Mouse (Mus musculus) heart, embryonic 11.5 days (tissue): ENCODE measurements around the gene Tenm2. TPM values are rescaled to one million over a fixed set of nuclear protein-coding genes. Genes with fewer than 3 reads are reported as not detected.

Experiments used
- ATAC-seq: fragments of 200-750 bp; cut with Nextera tagmentation; replicated peaks from 2 replicates; pipeline ENCODE4 v1.8.0; 2017; ENCODE audit warnings: moderate library complexity; ENCODE audit not compliant: insufficient number of reproducible peaks, low FRiP score, low TSS enrichment
- H3K27ac ChIP-seq: fragments of 300-500 bp; sonication (generic); 2 replicates; pipeline ENCODE4 v1.5.1; 2014; ENCODE audit warnings: mild to moderate bottlenecking, low read depth, low read length
- H3K27me3 ChIP-seq: fragments of 300-500 bp; sonication (generic); 2 replicates; pipeline ENCODE4 v1.6.1; 2014; ENCODE audit warnings: mild to moderate bottlenecking, low read length, mixed read lengths; ENCODE audit not compliant: control insufficient read depth, insufficient read depth
- H3K36me3 ChIP-seq: fragments of 300-500 bp; sonication (generic); 2 replicates; pipeline ENCODE4 v1.6.1; 2014; ENCODE audit warnings: mild to moderate bottlenecking, low read length, moderate library complexity, mixed read lengths; ENCODE audit not compliant: control insufficient read depth, insufficient read depth
- H3K4me1 ChIP-seq: fragments of 300-500 bp; sonication (generic); 2 replicates; pipeline ENCODE4 v1.6.1; 2014; ENCODE audit warnings: low read length; ENCODE audit not compliant: control insufficient read depth, insufficient read depth
- H3K4me2 ChIP-seq: fragments of 300-500 bp; sonication (generic); 2 replicates; pipeline ENCODE4 v1.6.1; 2014; ENCODE audit warnings: mild to moderate bottlenecking, moderate library complexity
- H3K4me3 ChIP-seq: fragments of 300-500 bp; sonication (generic); 2 replicates; pipeline ENCODE4 v1.5.1; 2014; ENCODE audit warnings: low read depth, low read length
- H3K9ac ChIP-seq: fragments of 300-500 bp; sonication (generic); 2 replicates; pipeline ENCODE4 v1.6.1; 2014; ENCODE audit warnings: mild to moderate bottlenecking, low read depth, low read length, moderate library complexity
- H3K9me3 ChIP-seq: fragments of 300-500 bp; sonication (generic); replicated peaks from 2 replicates; pipeline ENCODE4 v1.6.1; 2016; ENCODE audit warnings: low read length; ENCODE audit not compliant: control insufficient read depth
- WGBS: fragments of 180-500 bp; shearing (Covaris S2); extraction: QIAGEN DNeasy Blood & Tissue Kit; methylation state at CpG from one replicate; pipeline ENCODE4 v1.1.7; 2014; ENCODE audit not compliant: insufficient replicate concordance; 5-methylcytosine and 5-hydroxymethylcytosine counted together
- polyA plus RNA-seq: library from polyadenylated mRNA; unstranded; fragments of >200 nt; fragmentation: Nextera tagmentation; extraction: Ambion mirVana; gene quantifications from 2 replicates; pipeline ENCODE4 v1.2.1, GENCODE M21; 2014

Gene Tenm2
- polyA plus RNA-seq, 1 experiment from 2014 or later: 1.4 TPM

- no peaks in the 10 kb centered on the region; the same call in 1 of the 2 replicates for H3K4me1 ChIP-seq
- no peaks in the 10 kb centered on the region for H3K36me3 ChIP-seq
- no peaks in the 10 kb centered on the region for H3K27me3 ChIP-seq
- no peak overlapping the region for H3K4me3 ChIP-seq
- H3K27ac ChIP-seq: peak overlapping the region; percentile 24; the same call in 1 of the 2 replicates
- WGBS: 16% methylated on average over 6 of the region's 6 CpGs
- ATAC-seq: peak; percentile 57; the same call in 1 of the 2 replicates
- H3K9me3 ChIP-seq: no peaks in the 10 kb centered on the region
- 0 out of 2 replicates have a peak overlapping the region, but pooled peaks have one; percentile 19 for H3K9ac ChIP-seq
- H3K4me2 ChIP-seq: peak overlapping the region; percentile 43
Measured at GRCm38 (mm10) chr11:36635082-36635481, 600.7 kb downstream of the Tenm2 start.

GRCm38 (mm10) chr11:36632201-36632600 is 603.6 kb downstream of the Tenm2 start:
- ATAC-seq: no peak
- H3K36me3 ChIP-seq: no peaks in the 10 kb centered on the region
- no peaks in the 10 kb centered on the region for H3K27me3 ChIP-seq
- H3K4me3 ChIP-seq: no peak overlapping the region
- no peaks in the 10 kb centered on the region for H3K9me3 ChIP-seq
- H3K4me1 ChIP-seq: no peaks in the 10 kb centered on the region; the same call in 1 of the 2 replicates
- H3K4me2 ChIP-seq: no peak overlapping the region
- no peak overlapping the region for H3K9ac ChIP-seq
- no peak overlapping the region for H3K27ac ChIP-seq

- Histone ChIP-seq H3K27ac (no peak overlapping the region), H3K27me3 (no peaks in the 10 kb centered on the region), H3K4me2 (no peak overlapping the region), H3K36me3 (no peaks in the 10 kb centered on the region), H3K9ac (no peak overlapping the region), H3K9me3 (no peaks in the 10 kb centered on the region), H3K4me3 (no peak overlapping the region), H3K4me1 (no peaks in the 10 kb centered on the region)
- ATAC-seq: no peak
- 87% methylated on average over 6 of the region's 6 CpGs for WGBS
Measured at GRCm38 (mm10) chr11:36613807-36614206, 622.0 kb downstream of the Tenm2 start.

- no peak overlapping the region for H3K27ac ChIP-seq
- H3K4me1 ChIP-seq: no peaks in the 10 kb centered on the region
- 36% methylated on average over 8 of the region's 8 CpGs for WGBS
- no peak overlapping the region for H3K9ac ChIP-seq
- H3K27me3 ChIP-seq: no peaks in the 10 kb centered on the region
- no peak overlapping the region for H3K4me2 ChIP-seq
- no peaks in the 10 kb centered on the region for H3K36me3 ChIP-seq
- H3K9me3 ChIP-seq: no peaks in the 10 kb centered on the region
- no peak overlapping the region for H3K4me3 ChIP-seq
- ATAC-seq: no peak
Measured at GRCm38 (mm10) chr11:36604815-36605382, 630.9 kb downstream of the Tenm2 start.

- Histone ChIP-seq H3K4me3 (no peak overlapping the region), H3K27me3 (no peaks in the 10 kb centered on the region), H3K4me2 (no peak overlapping the region), H3K9me3 (no peaks in the 10 kb centered on the region), H3K9ac (no peak overlapping the region), H3K4me1 (no peaks in the 10 kb centered on the region), H3K27ac (no peak overlapping the region), H3K36me3 (no peaks in the 10 kb centered on the region)
- ATAC-seq: no peak
- WGBS: 52% methylated on average over 3 of the region's 3 CpGs
Measured at GRCm38 (mm10) chr11:36604272-36604671, 631.5 kb downstream of the Tenm2 start.

GRCm38 (mm10) chr11:36592471-36592870 is 643.3 kb downstream of the Tenm2 start:
- Histone ChIP-seq H3K9ac (no peak overlapping the region), H3K36me3 (no peaks in the 10 kb centered on the region), H3K9me3 (no peaks in the 10 kb centered on the region), H3K4me1 (no peaks in the 10 kb centered on the region), H3K27me3 (no peaks in the 10 kb centered on the region), H3K4me3 (no peak overlapping the region), H3K4me2 (no peak overlapping the region), H3K27ac (no peak overlapping the region)
- no peak for ATAC-seq
- 80% methylated on average over 1 of the region's 1 CpGs for WGBS

GRCm38 (mm10) chr11:36566146-36566545 is 669.6 kb downstream of the Tenm2 start:
- H3K4me3 ChIP-seq: no peak overlapping the region

GRCm38 (mm10) chr11:36562851-36563250 is 672.9 kb downstream of the Tenm2 start:
- WGBS: 73% methylated on average over 3 of the region's 3 CpGs
- no peaks in the 10 kb centered on the region for H3K4me1 ChIP-seq
- H3K36me3 ChIP-seq: no peaks in the 10 kb centered on the region
- H3K27me3 ChIP-seq: no peaks in the 10 kb centered on the region
- no peak overlapping the region for H3K4me3 ChIP-seq
- H3K9ac ChIP-seq: no peak overlapping the region
- no peak overlapping the region for H3K4me2 ChIP-seq
- H3K27ac ChIP-seq: no peak overlapping the region
- H3K9me3 ChIP-seq: no peaks in the 10 kb centered on the region
- ATAC-seq: no peak

More at GRCm38 (mm10) chr11:36566146-36566545, 669.6 kb downstream of the Tenm2 start:
- no peak overlapping the region for H3K27ac ChIP-seq
- no peak overlapping the region for H3K9ac ChIP-seq
- H3K36me3 ChIP-seq: no peaks in the 10 kb centered on the region
- H3K4me1 ChIP-seq: 0 out of 2 replicates have a peak, but pooled peaks cover 2% of the 10 kb centered on the region
- ATAC-seq: no peak
- H3K9me3 ChIP-seq: no peaks in the 10 kb centered on the region
- no peaks in the 10 kb centered on the region for H3K27me3 ChIP-seq
- H3K4me2 ChIP-seq: no peak overlapping the region
- WGBS: 83% methylated on average over 2 of the region's 2 CpGs
